Mouse (Mus musculus) MEL (cell line): Measurements from ENCODE around the gene Trim67. TPM values are rescaled to one million over a fixed set of nuclear protein-coding genes. Genes with fewer than 3 reads are reported as not detected.

Source experiments
- DNase-seq: peaks from one replicate; pipeline ENCODE4 v3.0.0; 2011; ENCODE audit warnings: low read depth, low spot score
- H3K27ac ChIP-seq: 2 replicates; pipeline ENCODE4 v1.5.1; 2012; ENCODE audit warnings: low read depth, mild to moderate bottlenecking, control low read depth, low read length, moderate library complexity; ENCODE audit not compliant: control insufficient read depth
- H3K27me3 ChIP-seq, 2 experiments: fragments of 150-350 bp in 1 of 2; sonication (generic) in 1 of 2; 2 replicates each; pipeline ENCODE4 v1.6.1; 2012; ENCODE audit warnings: low read length in 2 of 2, mild to moderate bottlenecking in 2 of 2, improper control_type of control experiment in 1 of 2, moderate library complexity in 1 of 2; ENCODE audit not compliant: insufficient read depth in 2 of 2, control insufficient read depth in 1 of 2
- H3K36me3 ChIP-seq, 2 experiments: 2 replicates each; pipeline ENCODE4 v1.6.1; 2012 to 2014; ENCODE audit warnings: low read length in 2 of 2, improper control_type of control experiment in 1 of 2, inconsistent platforms in 1 of 2, mild to moderate bottlenecking in 1 of 2; ENCODE audit not compliant: insufficient read depth in 2 of 2, control insufficient read depth in 1 of 2
- H3K4me1 ChIP-seq, 2 experiments: fragments of 150-350 bp in 1 of 2; sonication (generic) in 1 of 2; 2 replicates each; pipeline ENCODE4 v1.6.1; 2012; ENCODE audit warnings: low read length in 2 of 2, improper control_type of control experiment in 1 of 2, mild to moderate bottlenecking in 1 of 2; ENCODE audit not compliant: insufficient read depth in 2 of 2, control insufficient read depth in 1 of 2
- H3K4me3 ChIP-seq, 2 experiments: fragments of 150-350 bp in 1 of 2; sonication (generic) in 1 of 2; 2 replicates each; pipeline ENCODE4 v1.5.1; 2012; ENCODE audit warnings: low read depth in 2 of 2, low read length in 2 of 2, mild to moderate bottlenecking in 2 of 2, moderate library complexity in 2 of 2, control low read depth in 1 of 2, improper control_type of control experiment in 1 of 2; ENCODE audit not compliant: control insufficient read depth in 1 of 2, insufficient read depth in 1 of 2
- H3K79me2 ChIP-seq: 2 replicates; pipeline ENCODE4 v1.6.1; 2012; ENCODE audit warnings: mild to moderate bottlenecking, low read length, moderate library complexity; ENCODE audit not compliant: control insufficient read depth, poor library complexity, insufficient read depth
- H3K9ac ChIP-seq: 2 replicates; pipeline ENCODE4 v1.6.1; 2012; ENCODE audit warnings: low read depth, mild to moderate bottlenecking, control low read depth, low read length, moderate library complexity; ENCODE audit not compliant: control insufficient read depth, poor library complexity, severe bottlenecking
- H3K9me3 ChIP-seq: fragments of 150-350 bp; sonication (generic); replicated peaks from 2 replicates; pipeline ENCODE4 v1.6.1; 2012; ENCODE audit warnings: mild to moderate bottlenecking, low read length, improper control_type of control experiment, moderate library complexity; ENCODE audit not compliant: insufficient read depth
- CHD1 ChIP-seq: IDR thresholded peaks from 2 replicates; pipeline ENCODE4 v1.6.1; 2012; ENCODE audit warnings: low read depth, mild to moderate bottlenecking, inconsistent platforms, low read length, improper control_type of control experiment
- CHD2 ChIP-seq: IDR thresholded peaks from 2 replicates; pipeline ENCODE4 v1.6.1; 2011; ENCODE audit warnings: low read length, improper control_type of control experiment
- ELF1 ChIP-seq: IDR thresholded peaks from 2 replicates; pipeline ENCODE4 v1.6.1; 2014; ENCODE audit warnings: low read depth, mild to moderate bottlenecking, inconsistent platforms, low read length, improper control_type of control experiment, moderate library complexity
- EP300 ChIP-seq, 2 experiments: IDR thresholded peaks; 2 replicates each; pipeline ENCODE4 v1.6.1; 2011; ENCODE audit warnings: improper control_type of control experiment in 2 of 2, low read length in 2 of 2, low read depth in 1 of 2, mild to moderate bottlenecking in 1 of 2
- ETS1 ChIP-seq: IDR thresholded peaks from 2 replicates; pipeline ENCODE4 v1.6.1; 2012; ENCODE audit warnings: low read depth, mild to moderate bottlenecking, inconsistent platforms, low read length, improper control_type of control experiment, moderate library complexity
- GATA1 ChIP-seq: IDR thresholded peaks from 2 replicates; pipeline ENCODE4 v1.6.1; 2011; ENCODE audit warnings: low read depth, low read length, improper control_type of control experiment
- JUND ChIP-seq: IDR thresholded peaks from 2 replicates; pipeline ENCODE4 v1.6.1; 2011; ENCODE audit warnings: low read depth, mild to moderate bottlenecking, improper control_type of control experiment, low read length
- KAT2A ChIP-seq: conservative IDR thresholded peaks from 2 replicates; pipeline ENCODE4 v1.6.1; 2012; ENCODE audit warnings: low read depth, low read length, improper control_type of control experiment, inconsistent platforms
- MAX ChIP-seq: IDR thresholded peaks from 2 replicates; pipeline ENCODE4 v1.6.1; 2011; ENCODE audit warnings: low read length, improper control_type of control experiment
- MAZ ChIP-seq: IDR thresholded peaks from 2 replicates; pipeline ENCODE4 v1.6.1; 2012; ENCODE audit warnings: low read depth, mild to moderate bottlenecking, inconsistent platforms, low read length, improper control_type of control experiment
- MEF2A ChIP-seq: IDR thresholded peaks from 2 replicates; pipeline ENCODE4 v1.6.1; 2014; ENCODE audit warnings: low read depth, mild to moderate bottlenecking, inconsistent platforms, low read length, improper control_type of control experiment; ENCODE audit not compliant: poor library complexity, insufficient replicate concordance, severe bottlenecking; ENCODE audit errors: extremely low read depth
- MXI1 ChIP-seq: IDR thresholded peaks from 2 replicates; pipeline ENCODE4 v1.6.1; 2011; ENCODE audit warnings: mild to moderate bottlenecking, low read depth, low read length, improper control_type of control experiment
- NRF1 ChIP-seq: IDR thresholded peaks from 2 replicates; pipeline ENCODE4 v1.6.1; 2014; ENCODE audit warnings: low read depth, mild to moderate bottlenecking, inconsistent platforms, low read length, improper control_type of control experiment, moderate library complexity; ENCODE audit not compliant: poor library complexity, insufficient read depth, severe bottlenecking
- POLR2A ChIP-seq, 2 experiments: IDR thresholded peaks; 2 replicates each; pipeline ENCODE4 v1.6.1; 2011 to 2012; ENCODE audit warnings: low read length in 2 of 2, mild to moderate bottlenecking in 2 of 2, control low read depth in 1 of 2, improper control_type of control experiment in 1 of 2, low read depth in 1 of 2, moderate library complexity in 1 of 2; ENCODE audit not compliant: control insufficient read depth in 1 of 2, insufficient read depth in 1 of 2, poor library complexity in 1 of 2
- POLR2AphosphoS2 ChIP-seq: IDR thresholded peaks from 2 replicates; pipeline ENCODE4 v1.6.1; 2011; ENCODE audit warnings: low read length, improper control_type of control experiment
- RAD21 ChIP-seq: IDR thresholded peaks from 2 replicates; pipeline ENCODE4 v1.6.1; 2011; ENCODE audit warnings: mild to moderate bottlenecking, low read depth, low read length, improper control_type of control experiment
- RCOR1 ChIP-seq: IDR thresholded peaks from 2 replicates; pipeline ENCODE4 v1.6.1; 2012; ENCODE audit warnings: low read depth, mild to moderate bottlenecking, inconsistent platforms, low read length, improper control_type of control experiment
- SIN3A ChIP-seq: IDR thresholded peaks from 2 replicates; pipeline ENCODE4 v1.6.1; 2012; ENCODE audit warnings: low read length, improper control_type of control experiment, inconsistent platforms
- SMC3 ChIP-seq: IDR thresholded peaks from 2 replicates; pipeline ENCODE4 v1.6.1; 2011; ENCODE audit warnings: low read depth, low read length, improper control_type of control experiment
- TAL1 ChIP-seq: IDR thresholded peaks from 2 replicates; pipeline ENCODE4 v1.6.1; 2012; ENCODE audit warnings: mild to moderate bottlenecking, inconsistent platforms, low read length, moderate library complexity, mixed read lengths
- TBP ChIP-seq: IDR thresholded peaks from 2 replicates; pipeline ENCODE4 v1.8.0; 2011; ENCODE audit warnings: low read depth, low read length, improper control_type of control experiment
- TCF12 ChIP-seq: IDR thresholded peaks from 2 replicates; pipeline ENCODE4 v1.6.1; 2014; ENCODE audit warnings: low read depth, mild to moderate bottlenecking, inconsistent platforms, low read length, improper control_type of control experiment, moderate library complexity
- USF1 ChIP-seq: IDR thresholded peaks from 2 replicates; pipeline ENCODE4 v1.6.1; 2014; ENCODE audit warnings: low read depth, mild to moderate bottlenecking, inconsistent platforms, low read length, improper control_type of control experiment, moderate library complexity
- USF2 ChIP-seq, 2 experiments: IDR thresholded peaks; 2 replicates each; pipeline ENCODE4 v1.6.1; 2011 to 2012; ENCODE audit warnings: improper control_type of control experiment in 2 of 2, low read length in 2 of 2, borderline replicate concordance in 1 of 2, inconsistent platforms in 1 of 2, low read depth in 1 of 2, mild to moderate bottlenecking in 1 of 2; ENCODE audit not compliant: insufficient read depth in 1 of 2
- ZC3H11A ChIP-seq: IDR thresholded peaks from 2 replicates; pipeline ENCODE4 v1.6.1; 2012; ENCODE audit warnings: low read depth, mild to moderate bottlenecking, inconsistent platforms, low read length, improper control_type of control experiment
- ZKSCAN1 ChIP-seq: IDR thresholded peaks from 2 replicates; pipeline ENCODE4 v1.6.1; 2012; ENCODE audit warnings: low read depth, mild to moderate bottlenecking, inconsistent platforms, low read length, improper control_type of control experiment, moderate library complexity
- ZNF384 ChIP-seq: IDR thresholded peaks from 2 replicates; pipeline ENCODE4 v1.6.1; 2012; ENCODE audit warnings: low read depth, mild to moderate bottlenecking, inconsistent platforms, low read length, improper control_type of control experiment
- polyA plus RNA-seq, 2 experiments: library from polyadenylated mRNA; stranded (reverse) in 1 of 2; unstranded in 1 of 2; fragments of >175 nt in 1 of 2; fragments of >200 nt in 1 of 2; gene quantifications; 2 replicates each; pipeline versions ENCODE4 v1.2.1 to v1.2.4; 2012; ENCODE audit warnings: low replicate concordance in 2 of 2, low read depth in 1 of 2; ENCODE audit not compliant: insufficient read length in 2 of 2, insufficient read depth in 1 of 2, missing spikeins in 1 of 2
- total RNA-seq: library from RNA; depleted of rRNA; stranded (reverse); fragments of 300-350 nt; gene quantifications from 2 replicates; pipeline ENCODE4 v1.2.3, GENCODE M21; 2012

The Trim67 gene
- total and polyA plus RNA-seq, 3 experiments, result 0.06 TPM; not detected in 2

DNA sequence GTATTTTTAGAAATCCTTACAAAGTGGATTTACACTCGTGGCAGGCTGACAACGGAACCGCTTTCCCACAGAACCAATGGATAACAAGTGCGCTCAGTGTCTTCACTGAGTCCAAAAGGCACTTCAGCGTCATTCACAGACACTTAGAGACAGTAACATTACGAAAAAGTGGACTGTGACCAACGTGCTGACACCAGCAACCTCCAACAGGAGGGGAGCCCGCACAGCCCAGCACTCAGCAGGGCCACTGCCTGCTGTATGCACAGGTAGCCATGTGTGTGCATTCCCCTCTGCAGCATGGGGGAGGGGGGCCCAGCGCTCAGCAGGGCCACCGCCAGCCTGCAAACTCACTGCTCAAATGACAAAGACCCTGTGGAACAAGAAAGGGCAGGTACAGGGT is 46.5 kb downstream of the Trim67 start:
- no peak overlapping the region for H3K4me3 ChIP-seq
- TF ChIP-seq MAZ (no peak), ZNF384 (no peak), EP300 (IDR thresholded peaks at IDR 0.05; ENCODE audit: low read depth in 1 of 2, low read length in 2 of 2) (no peak), CHD2 (no peak), RAD21 (no peak), ZC3H11A (no peak), TCF12 (no peak), MAX (no peak), ELF1 (no peak), USF1 (no peak)
- H3K27me3 ChIP-seq, result no peaks in the 10 kb centered on the region
- H3K4me1 ChIP-seq, result no peaks in the 10 kb centered on the region
- H3K9ac ChIP-seq, result no peak overlapping the region
- no peak overlapping the region for H3K27ac ChIP-seq
- DNase-seq, result no peak
- no peaks in the 10 kb centered on the region for H3K79me2 ChIP-seq
- peaks cover 0 to 3% of the 10 kb centered on the region in 2 experiments; a peak in 1 of 4 replicates for H3K36me3 ChIP-seq
- no peaks in the 10 kb centered on the region for H3K9me3 ChIP-seq

DNA sequence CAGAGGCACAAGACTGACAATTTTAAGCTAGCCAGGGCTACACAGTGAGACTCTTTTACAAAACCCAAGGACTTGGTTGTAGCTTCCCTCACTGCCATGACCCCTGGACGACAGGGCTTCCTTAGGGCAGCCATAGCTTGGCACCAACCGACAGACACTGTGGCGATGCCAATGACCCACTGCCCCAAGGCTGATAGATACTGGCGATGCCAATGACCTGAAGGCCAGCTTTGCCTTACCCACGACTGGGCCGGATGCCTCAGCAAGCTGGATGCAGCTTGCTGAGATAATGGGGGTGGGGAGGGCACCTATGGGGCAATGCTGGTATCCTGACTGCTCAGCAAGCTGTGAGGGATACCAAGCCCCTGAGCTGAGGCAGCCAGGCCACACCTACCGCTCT is 48.0 kb downstream of the Trim67 start:
- TF ChIP-seq MXI1 (no peak), GATA1 (no peak), SIN3A (no peak), MEF2A (no peak), MAX (no peak), MAZ (no peak), SMC3 (no peak), POLR2A (IDR thresholded peaks at IDR 0.05; ENCODE audit: control insufficient read depth in 1 of 2, insufficient read depth in 1 of 2, low read depth in 1 of 2, low read length in 2 of 2, poor library complexity in 1 of 2) (no peak), ZKSCAN1 (no peak), POLR2AphosphoS2 (no peak), KAT2A (no peak), ETS1 (no peak), TAL1 (no peak), USF2 (IDR thresholded peaks at IDR 0.05; ENCODE audit: borderline replicate concordance in 1 of 2, insufficient read depth in 1 of 2, low read depth in 1 of 2, low read length in 2 of 2) (no peak), TBP (no peak), RCOR1 (no peak), JUND (no peak), CHD1 (no peak), USF1 (no peak), NRF1 (no peak)
- H3K9ac ChIP-seq, result no peak overlapping the region
- no peak overlapping the region for H3K4me3 ChIP-seq
- H3K9me3 ChIP-seq, result no peaks in the 10 kb centered on the region
- no peak for DNase-seq
- H3K27me3 ChIP-seq, result no peaks in the 10 kb centered on the region
- H3K36me3 ChIP-seq, result peaks cover 0 to 8% of the 10 kb centered on the region in 2 experiments; a peak in 1 of 4 replicates
- H3K79me2 ChIP-seq, result peaks cover 4% of the 10 kb centered on the region; the same call in 1 of the 2 replicates
- H3K27ac ChIP-seq, result no peak overlapping the region
- H3K4me1 ChIP-seq, result no peaks in the 10 kb centered on the region
